Mouse (Mus musculus): ENCODE measurements at regions not wholly inside any gene's neighbourhood (a gene's known extent, or its start where the extent isn't known, plus 50 kb on each side); places are given as distances from the start of the nearest gene placed in this dataset.
"Not testable (repeated sequence)": the region's sequence is repeated elsewhere in the genome, so short reads cannot be mapped to it uniquely, and the experiment has no call there.

GRCm38 (mm10) chr16:86419458-86419857, 517.8 kb upstream of the Adamts5 start:
- not testable (repeated sequence) for TF ChIP-seq GATA1 (IDR thresholded peaks at IDR 0.05; ENCODE audit: borderline replicate concordance, low read length); FLI1 (IDR thresholded peaks at IDR 0.05; ENCODE audit: low read length)
